Mouse (Mus musculus): Measurements from ENCODE around the gene Col4a2.

- TF ChIP-seq CTCF (IDR thresholded peaks at IDR 0.05; ENCODE audit: low read depth) (no peak), EP300 (optimal IDR thresholded peaks at IDR 0.05) (no peak)
These were observed 790 bp upstream of the Col4a2 start for GRCm38 (mm10) chr8:11311681-11312348.
